Mouse (Mus musculus) monocyte, adult 5-6 weeks (primary cell): ENCODE measurements around the gene Ccdc177. TPM values are rescaled to one million over a fixed set of nuclear protein-coding genes. Genes with fewer than 3 reads are reported as not detected.
"Not testable (repeated sequence)": the region's sequence is repeated elsewhere in the genome, so short reads cannot be mapped to it uniquely, and the experiment has no call there.

Experiments
- ATAC-seq: fragments of 153-309, 156-312 bp; replicated peaks from 2 replicates; pipeline ENCODE4 v1.8.0; 2017; ENCODE audit warnings: mild to moderate bottlenecking; ENCODE audit not compliant: low TSS enrichment, insufficient number of reproducible peaks, severe bottlenecking, poor library complexity, low FRiP score
- total RNA-seq: library from RNA; stranded (forward); fragments of 200-1000, 200-491, 200-594 nt; gene quantifications from 3 replicates; pipeline ENCODE4 v1.2.3, GENCODE M21; 2017

Ccdc177 gene
- total RNA-seq = not detected in 3 replicates

DNA sequence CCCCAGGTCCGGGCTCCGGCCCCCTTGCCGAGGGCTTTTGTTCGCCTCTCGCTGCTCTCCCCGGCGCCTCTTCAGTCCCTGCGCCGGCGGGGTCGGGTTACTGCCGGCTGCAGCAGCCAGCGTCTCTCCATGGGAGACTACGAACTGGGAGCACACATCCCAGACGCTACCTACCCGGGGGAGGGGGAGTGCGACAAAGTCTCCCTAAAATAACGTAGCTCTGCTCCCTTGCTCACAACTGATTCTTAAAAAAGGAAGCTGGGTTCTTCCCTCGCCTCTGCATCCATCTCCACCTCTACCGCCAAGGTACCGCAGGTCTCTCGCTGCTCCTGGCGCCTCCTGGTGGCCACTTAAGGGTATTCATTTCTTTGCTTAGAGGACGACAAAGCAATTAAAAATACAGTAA, at the start of gene Ccdc177:
Gene Ccdc177, minus strand, starts transcription at position 292 of the 406 bp plus-strand sequence.
- ATAC-seq = peak; percentile 65; the same call in 1 of the 2 replicates

DNA sequence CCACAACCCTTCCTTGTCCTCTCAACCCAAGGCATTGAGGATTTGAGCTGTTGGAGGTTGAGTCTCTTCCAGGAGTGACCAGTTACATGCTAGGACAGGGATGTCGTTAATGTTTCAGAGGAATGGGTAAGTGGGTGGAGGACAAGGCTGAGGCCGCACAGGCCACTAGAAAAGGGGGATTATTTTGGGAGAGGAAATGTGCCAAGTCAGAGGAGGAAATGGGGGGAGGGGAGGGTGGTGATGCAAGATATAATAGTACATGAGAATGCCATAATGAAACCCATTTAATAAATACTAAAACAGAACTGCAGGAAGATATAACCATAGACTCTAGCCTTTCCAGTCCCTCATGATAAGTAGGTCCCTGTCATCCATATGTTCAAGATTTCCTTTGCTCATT, 49.5 kb upstream of the Ccdc177 start:
- ATAC-seq = no peak

DNA sequence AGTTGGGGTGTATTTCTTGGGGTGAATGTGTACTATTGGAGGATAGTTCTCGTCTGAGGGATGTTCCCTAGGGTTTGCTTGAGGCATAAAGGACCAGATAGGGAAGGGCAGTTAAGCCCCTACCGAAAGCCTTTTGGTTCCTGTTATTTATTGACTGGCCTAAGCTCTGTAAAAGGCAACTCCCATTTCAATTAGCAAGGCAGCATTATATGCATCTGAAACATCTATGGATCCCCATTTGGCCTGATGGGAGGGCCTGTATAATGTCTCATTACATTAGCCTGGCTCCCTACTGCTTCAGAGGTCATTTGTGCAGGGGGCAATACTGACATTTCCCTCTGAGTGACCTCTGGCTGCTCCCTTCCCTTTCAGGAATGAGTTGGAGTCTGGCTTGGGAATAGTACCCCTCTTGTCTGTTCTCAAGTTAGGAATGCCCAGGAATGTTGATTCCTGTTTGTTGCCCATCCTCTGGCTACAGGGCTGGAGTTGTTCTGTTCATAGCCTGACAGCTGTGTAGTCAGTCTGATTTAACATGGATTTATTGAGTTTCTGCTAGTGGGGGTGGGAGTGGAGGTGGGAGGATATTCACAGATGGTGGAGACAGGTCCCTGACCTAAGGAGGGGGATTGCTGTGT, 47.1 kb upstream of the Ccdc177 start:
- ATAC-seq = no peak

DNA sequence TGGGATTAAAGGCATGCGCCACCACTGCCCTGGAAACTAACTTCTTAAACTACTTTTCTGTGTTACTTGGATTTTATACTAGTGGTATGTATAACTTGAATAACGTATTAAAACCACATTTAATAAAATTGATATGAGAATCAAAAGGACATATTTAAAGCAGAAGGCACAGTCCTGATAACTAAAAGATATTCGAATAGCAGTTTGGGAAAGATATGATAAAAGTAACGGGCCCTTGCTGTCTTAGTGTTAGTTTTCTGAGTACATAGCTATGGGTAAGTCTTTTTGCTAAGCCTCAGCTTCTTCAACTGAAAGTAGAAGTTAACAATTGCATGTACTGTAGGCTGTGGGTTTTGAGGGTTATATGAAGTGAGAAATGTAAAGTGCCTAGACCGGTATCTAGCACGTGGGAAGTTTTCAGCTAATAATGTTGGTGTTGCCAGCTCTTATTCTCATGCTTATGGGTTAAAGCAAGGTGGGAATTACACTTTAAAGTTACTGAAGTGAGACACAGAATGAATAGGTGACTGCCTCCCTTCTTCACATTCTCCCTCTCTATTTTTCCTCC, 44.5 kb upstream of the Ccdc177 start:
- no peak for ATAC-seq

DNA sequence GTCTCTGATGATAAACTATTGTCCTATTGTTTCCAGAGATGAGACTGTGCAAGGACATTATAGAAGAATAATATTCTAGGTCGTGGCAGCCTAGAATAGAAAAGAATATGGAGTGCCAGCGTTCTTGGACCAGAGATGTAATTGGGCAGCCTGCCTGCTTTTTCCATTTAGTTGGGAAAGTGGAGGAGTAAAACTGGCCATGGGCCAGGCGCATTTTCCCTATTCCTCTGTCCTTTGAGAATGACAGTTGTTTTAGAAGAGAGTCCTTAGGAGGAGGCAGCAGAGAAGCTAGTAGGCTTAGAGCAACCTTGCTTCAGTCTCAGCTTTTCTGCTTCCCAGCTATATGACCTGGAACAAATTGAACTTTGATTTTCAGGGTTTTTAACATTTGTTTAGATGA, 43.4 kb upstream of the Ccdc177 start:
- no peak for ATAC-seq

DNA sequence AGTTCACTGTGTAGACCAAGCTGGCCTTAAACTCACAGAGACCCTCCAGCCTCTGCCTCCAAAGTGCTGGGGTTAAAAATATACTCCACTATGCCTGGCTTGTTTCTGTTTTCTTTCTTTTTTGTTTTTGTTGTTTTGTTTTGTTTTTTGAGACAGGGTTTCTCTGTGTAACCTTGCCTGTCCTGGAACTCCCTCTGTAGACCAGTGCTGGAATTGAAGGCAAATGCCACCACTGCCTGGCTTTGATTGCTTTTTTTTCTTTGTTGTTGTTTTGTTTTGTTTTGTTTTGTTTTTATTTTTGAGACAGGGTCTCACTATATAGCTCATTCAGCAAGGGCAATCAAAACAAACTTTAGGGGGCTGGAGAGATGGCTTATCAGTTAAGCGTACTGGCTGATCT, 41.0 kb upstream of the Ccdc177 start:
- ATAC-seq = no peak

DNA sequence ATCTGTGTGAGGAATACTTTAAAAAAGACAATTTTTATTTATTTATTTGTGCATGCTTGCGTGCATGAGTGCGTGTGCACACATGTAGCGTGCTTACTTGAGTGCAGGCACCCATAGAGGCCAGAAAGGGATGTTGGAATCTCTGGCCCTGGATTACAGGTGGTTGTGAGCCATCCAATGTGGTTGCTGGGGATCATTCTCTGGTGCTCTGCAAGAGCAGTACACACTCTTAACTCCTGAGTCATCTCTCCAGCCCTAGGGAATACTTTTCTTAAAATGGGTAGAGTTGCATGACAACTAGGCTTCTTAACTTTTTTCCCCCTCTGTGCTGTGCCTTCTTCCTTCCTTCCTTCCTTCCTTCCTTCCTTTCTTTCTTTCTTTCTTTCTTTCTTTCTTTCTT, 39.7 kb upstream of the Ccdc177 start:
- ATAC-seq = no peak

DNA sequence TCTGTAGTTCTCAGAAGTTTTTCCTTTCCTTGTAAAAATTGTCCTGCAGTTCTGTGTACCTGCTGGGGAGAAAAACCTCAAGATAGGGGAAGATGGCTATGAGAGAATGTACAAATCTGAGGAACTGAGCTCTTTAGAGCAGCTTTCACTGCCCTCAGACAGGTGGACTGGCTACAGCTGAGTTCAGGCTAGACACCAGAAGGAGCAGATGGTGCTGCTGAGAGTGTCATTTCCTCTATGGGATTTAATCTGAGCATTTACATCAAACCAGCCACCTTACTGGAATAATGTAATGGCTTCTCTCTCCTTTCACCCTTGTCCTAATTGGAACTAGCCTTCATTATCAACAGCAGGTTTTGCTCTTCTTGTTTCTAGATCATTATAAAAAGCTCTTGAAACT, 37.8 kb upstream of the Ccdc177 start:
- ATAC-seq = no peak

DNA sequence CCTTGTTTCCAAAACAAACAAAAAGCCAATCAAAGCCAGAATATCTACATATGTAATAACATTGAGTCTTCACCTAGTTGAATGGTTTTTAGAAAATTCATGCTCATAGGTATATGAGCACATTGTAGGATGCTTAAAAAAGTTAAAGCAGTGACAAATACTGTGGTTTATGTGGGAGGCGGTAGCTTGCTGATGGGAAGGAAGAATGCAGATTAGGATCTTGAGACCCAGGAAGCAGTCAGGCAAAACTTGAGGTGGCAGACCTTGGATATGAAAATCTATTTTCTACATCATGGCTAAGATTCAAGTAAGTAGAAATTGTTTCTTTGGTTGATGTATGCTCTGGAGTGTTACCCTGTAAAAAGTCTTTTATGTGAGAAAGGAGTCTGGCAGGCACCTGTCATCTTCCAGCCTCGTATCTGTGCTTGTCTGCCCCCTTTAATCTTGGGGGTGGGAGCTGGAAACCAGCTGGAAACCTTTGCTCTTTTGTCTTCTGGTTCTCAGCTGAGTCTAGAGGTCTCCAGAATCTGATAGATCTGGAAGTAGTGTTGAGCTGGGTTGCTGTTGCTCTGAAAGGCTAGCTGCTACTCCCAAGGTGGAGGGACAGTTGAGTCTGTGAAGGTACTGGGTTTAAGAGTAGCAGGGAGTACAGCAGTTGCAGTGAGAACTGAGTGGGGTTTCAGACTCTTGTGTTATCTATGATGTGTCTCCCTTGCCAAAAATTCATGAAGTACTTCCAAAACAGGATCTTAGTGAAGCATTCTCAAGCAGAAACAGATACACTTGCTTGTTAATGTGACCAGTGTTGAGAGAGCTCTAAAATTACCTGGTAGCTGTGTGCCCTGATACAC, 34.7 kb upstream of the Ccdc177 start:
- ATAC-seq = no peak

DNA sequence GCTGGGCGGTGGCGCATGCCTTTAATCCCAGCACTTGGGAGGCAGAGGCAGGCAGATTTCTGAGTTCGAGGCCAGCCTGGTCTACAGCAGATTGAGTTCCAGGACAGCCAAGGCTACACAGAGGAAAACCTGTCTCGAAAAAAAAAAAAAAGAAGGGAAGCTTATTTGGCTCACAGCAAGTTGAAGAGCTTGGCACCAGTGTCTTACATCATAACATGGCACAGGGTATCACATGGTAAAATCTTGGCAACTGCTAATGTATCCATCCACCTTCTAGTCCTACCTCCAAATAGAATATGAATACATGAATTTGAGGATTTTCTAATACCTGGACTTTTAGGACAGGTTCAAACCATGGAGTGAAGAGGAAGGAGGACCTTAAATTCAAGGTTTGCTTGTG, 34.0 kb upstream of the Ccdc177 start:
- no peak for ATAC-seq

DNA sequence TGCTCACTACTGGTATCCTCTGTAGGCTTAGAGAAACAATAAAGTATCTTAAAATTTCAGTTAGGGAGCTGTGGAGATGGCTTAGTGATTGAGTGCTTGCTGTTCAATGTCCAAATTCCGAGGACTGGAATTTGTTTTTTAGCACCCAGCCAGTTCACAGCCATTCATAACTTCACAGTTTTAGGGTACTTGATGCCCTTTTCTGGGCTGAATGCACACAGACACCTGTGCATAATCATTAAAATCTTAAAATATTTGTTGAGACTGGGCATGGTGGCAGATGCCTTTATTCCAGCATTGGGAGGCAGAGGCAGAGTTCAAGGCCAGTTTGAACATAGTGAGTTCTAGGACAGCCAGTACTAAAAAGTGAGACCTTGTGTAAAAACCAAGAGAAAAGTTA, 33.0 kb upstream of the Ccdc177 start:
- no peak for ATAC-seq

DNA sequence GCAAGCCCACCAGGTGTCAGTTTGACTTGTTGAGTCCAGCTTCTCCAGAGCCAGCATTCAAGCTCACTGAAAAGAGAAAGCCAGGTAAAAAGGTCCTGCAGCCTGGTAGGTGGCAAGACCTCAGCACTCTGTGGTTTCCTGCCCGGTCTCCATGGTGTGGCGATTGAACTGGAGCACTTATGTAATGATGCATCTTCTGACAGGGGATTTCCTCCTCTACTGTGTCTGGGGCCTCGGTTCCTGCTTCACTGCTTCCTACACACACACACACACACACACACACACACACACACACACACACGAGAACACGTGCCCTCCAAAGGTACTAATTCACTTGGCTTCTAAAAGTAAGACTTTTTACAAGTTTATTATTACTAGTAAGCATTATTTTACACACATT, 32.4 kb upstream of the Ccdc177 start:
- ATAC-seq = peak; percentile 69

DNA sequence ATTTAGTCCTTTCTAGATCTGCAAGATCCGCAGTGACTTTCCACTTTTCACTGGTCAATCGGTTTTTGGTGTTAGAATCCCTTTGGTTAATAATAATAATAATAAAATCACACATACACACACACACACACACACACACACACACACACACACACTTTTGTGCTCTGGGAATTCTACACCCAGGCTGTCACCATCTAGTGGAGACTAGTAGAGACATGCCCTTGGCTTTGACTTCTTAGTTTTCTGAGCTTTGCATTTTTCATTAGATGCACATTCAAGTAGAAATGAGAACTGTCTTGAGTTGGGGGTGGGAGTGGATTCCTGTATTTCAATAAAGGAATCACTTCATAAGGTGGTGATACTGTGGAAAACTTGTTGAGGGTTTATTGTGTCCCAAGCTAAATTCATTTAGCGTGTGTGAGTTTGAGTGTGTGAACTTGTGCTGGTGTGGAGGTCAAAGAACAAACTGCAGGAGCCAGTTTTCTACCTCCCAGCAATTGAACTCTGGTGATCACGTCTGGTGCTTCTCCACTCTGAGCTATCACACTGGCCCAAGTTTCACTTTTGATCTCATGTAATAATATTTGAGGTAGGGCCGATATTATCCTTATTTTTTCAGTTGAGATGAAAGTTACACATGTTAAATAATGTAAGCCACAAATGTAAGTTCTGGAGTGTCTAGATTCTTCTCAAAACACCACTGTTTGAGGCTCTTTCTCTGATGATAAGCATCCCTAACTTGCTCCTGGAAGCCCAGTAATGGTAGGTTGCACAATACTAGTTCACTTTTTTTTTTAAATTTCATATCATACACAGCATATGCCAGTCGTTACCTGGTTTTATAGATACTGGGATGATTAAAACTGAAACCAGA, 31.3 kb upstream of the Ccdc177 start:
- no peak for ATAC-seq

DNA sequence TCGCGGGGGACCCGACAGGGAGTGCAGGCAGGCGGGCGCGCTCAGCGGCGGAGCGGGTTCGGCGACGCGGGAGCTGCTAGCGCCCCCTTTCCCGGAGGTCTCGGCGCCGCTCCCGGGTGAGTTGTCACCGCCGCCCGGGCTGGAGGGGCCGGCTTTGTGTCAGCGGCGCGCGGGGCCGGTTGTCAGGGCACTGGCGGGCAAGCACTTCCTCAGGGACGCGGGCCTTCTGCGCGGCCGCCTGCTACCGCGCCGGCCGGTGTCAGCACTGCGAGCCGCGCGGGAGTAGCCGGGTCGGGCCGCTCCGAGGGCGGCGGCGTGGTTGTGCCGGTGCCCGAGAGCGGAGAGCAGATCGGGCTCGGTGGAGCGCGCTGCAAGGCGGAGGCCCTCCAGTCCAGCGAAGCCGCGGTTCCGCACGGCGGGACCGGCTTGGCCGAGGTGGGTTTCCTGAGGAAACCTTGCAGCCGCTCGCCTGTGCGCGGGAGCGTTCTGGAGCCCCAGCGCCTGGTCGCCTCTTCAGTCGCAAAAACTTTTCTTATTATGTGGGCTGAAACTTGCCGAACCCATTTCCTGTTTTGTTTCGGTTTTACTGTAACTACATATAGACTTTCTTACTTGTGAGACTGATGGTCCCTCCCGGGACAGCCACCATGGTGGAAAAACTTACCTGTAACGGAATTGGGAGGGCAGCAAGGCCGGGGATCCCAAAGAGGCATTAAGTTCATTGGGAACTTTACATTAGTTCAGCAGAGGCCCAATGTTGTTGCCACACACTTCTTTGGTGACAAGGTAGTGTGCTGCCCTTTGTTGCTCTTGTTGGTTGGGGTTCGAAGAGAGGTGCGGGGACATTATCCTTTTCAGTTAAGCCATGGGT, 30.4 kb upstream of the Ccdc177 start:
- no peak for ATAC-seq

DNA sequence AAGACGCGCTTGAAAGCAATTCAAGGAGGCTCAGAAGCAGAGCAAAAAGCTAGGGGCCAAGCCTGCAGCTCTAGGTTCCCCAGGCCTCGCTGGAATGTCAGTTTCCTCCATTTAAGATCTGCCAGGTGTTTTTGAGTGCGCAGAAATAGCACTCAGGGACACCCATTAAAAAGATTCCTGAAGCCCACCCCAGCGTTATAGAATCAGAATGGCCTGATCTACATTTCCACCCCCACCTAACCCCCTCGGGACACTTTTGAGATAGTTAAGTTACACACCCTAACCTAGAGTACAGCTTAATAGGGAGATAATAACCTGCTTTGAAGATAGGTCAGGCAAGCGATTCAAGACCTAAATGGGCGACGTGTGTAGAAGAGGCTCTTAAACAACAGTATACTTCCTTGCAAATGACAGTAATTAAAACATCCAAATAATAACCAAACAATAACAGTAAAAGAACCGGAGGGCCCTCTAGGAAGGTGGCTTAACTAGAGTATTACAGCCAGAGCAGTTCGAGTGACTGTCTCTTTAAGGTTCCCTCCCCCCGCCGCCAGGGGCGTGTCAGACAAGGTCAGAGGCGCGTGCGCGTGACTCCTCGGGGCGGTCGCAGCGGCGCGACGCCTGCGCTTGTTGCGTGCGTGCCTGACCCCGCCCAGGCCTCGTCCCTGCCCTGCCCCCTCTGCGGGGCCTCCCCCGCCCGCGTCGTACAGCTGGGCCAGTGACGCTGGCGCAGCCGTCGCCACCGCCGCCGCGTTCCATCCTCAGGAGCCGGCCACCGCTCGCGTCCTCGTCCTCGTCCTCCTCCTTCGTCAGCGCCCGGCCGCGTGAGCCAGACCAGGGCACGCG, 29.6 kb upstream of the Ccdc177 start, which contains the start of gene Susd6:
Gene Susd6, plus strand, starts transcription at position 662 of the 846 bp plus-strand sequence.
- ATAC-seq = peak; percentile 90

DNA sequence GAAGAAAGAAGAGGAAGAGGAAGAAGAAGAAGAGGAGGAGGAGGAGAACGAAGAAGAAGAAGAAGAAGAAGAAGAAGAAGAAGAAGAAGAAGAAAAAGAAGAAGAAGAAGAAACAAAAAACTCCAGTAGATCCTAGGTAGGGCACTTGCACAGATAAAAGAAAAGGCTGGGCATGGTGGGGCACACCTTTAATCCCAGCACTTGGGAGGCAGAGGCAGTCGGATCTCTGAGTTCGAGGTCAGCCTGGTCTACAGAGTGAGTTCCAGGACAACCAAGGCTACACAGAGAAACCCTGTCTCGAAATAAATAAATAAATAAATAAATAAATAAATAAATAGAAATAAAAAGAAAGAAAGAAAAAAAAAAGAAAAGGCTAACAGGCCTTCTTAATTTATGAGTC, 28.8 kb upstream of the Ccdc177 start:
- not testable (repeated sequence) for ATAC-seq

DNA sequence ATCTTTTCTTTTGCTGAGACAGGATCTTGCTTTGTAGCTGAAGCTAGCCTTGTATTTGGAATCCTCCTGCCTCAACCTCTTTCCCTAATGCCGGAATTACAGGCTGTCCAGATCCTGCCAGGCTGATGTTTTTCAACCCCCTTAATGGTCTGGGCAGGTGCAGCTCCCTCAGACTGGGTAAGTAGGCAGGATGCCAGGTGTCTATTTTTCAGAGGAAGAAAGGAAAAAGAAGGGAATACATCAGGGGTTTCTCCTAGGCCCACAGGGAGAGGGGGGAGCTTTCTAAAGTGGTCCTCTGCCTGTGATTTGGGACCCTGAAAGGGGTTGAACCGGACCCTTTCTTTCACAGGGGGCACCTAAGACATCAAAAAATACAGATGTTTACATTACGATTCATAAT, 27.7 kb upstream of the Ccdc177 start:
- no peak for ATAC-seq
